Mouse (Mus musculus) intestine, embryonic 16.5 days (tissue): ENCODE measurements around the gene Kcnj9. TPM values are rescaled to one million over a fixed set of nuclear protein-coding genes. Genes with fewer than 3 reads are reported as not detected.

ENCODE experiments used
- ATAC-seq: fragments of 200-750 bp; cut with Nextera tagmentation; 2 replicates; pipeline ENCODE4 v1.8.0; 2017; ENCODE audit warnings: moderate TSS enrichment, moderate library complexity
- H3K27ac ChIP-seq: fragments of 300-500 bp; sonication (generic); 2 replicates; pipeline ENCODE4 v1.5.1; 2014; ENCODE audit warnings: mild to moderate bottlenecking, low read length
- H3K27me3 ChIP-seq: fragments of 300-500 bp; sonication (generic); replicated peaks from 2 replicates; pipeline ENCODE4 v1.6.1; 2014; ENCODE audit warnings: low read length, control low read depth, mixed read lengths; ENCODE audit not compliant: control insufficient read depth, insufficient read depth
- H3K36me3 ChIP-seq: fragments of 300-500 bp; sonication (generic); 2 replicates; pipeline ENCODE4 v1.6.1; 2014; ENCODE audit warnings: low read length, control low read depth; ENCODE audit not compliant: control insufficient read depth, insufficient read depth
- H3K4me1 ChIP-seq: fragments of 300-500 bp; sonication (generic); 2 replicates; pipeline ENCODE4 v1.6.1; 2014; ENCODE audit warnings: low read length, control low read depth, mixed read lengths; ENCODE audit not compliant: control insufficient read depth, insufficient read depth
- H3K4me2 ChIP-seq: fragments of 300-500 bp; sonication (generic); 2 replicates; pipeline ENCODE4 v1.6.1; 2014; ENCODE audit warnings: low read depth, low read length, control low read depth
- H3K4me3 ChIP-seq: fragments of 300-500 bp; sonication (generic); 2 replicates; pipeline ENCODE4 v1.5.1; 2014; ENCODE audit warnings: mild to moderate bottlenecking, low read length
- H3K9ac ChIP-seq: fragments of 300-500 bp; sonication (generic); 2 replicates; pipeline ENCODE4 v1.6.1; 2014; ENCODE audit warnings: low read depth, low read length
- H3K9me3 ChIP-seq: fragments of 300-500 bp; sonication (generic); 2 replicates; pipeline ENCODE4 v1.6.1; 2016; ENCODE audit warnings: low read length, control low read depth; ENCODE audit not compliant: control insufficient read depth
- WGBS: fragments of 180-500 bp; shearing (Covaris S2); extraction: QIAGEN DNeasy Blood & Tissue Kit; methylation state at CpG from one replicate; pipeline ENCODE4 v1.1.7; 2014; 5-methylcytosine and 5-hydroxymethylcytosine counted together
- polyA plus RNA-seq: library from polyadenylated mRNA; unstranded; fragments of >200 nt; fragmentation: Nextera tagmentation; extraction: Ambion mirVana; gene quantifications from 2 replicates; pipeline ENCODE4 v1.2.1, GENCODE M21; 2015

Kcnj9 gene
- polyA plus RNA-seq, 1 experiment from 2014 or later = not detected

DNA sequence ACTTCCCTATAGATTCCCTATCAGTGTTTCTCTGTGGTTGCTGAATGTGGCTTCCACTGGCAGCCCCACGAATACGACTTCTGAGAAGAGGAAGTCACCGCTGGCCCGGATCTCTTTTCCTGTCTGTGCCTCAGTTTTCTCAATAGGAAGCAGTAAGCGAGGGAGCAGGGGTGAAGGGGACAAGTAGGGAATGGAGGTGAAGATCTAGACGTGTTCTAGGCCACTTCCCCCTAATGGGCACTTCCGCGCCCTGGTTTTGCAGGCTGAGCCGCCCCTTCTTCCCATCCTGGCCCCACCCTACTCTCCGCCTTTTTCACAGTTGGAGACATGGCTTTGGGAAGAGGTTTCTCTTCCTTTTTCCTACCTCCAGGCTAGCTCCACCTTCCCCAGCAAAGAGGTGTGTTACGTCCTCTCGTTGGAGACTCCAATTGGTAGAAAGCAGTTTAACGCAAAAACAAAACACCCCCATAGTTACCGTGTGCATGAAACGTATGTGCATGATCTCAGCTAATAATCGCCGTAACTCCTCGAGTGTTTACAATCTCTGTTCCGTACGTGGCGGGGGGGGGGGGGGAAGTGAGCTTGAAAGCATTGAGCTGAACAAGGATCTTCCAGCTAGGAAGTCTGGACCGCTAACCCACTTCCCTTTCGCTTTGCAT is 17.7 kb downstream of the Kcnj9 start:
- H3K9ac ChIP-seq = peak overlapping the region; percentile 82
- ATAC-seq = peak; percentile 73
- 3% methylated on average over 23 of the region's 23 CpGs for WGBS
- no peaks in the 10 kb centered on the region for H3K27me3 ChIP-seq
- H3K4me2 ChIP-seq = peak overlapping the region; percentile 94
- H3K4me3 ChIP-seq = peak overlapping the region; percentile 79
- peaks cover 23% of the 10 kb centered on the region for H3K4me1 ChIP-seq
- peak overlapping the region; percentile 99 for H3K27ac ChIP-seq
- no peaks in the 10 kb centered on the region for H3K9me3 ChIP-seq
- H3K36me3 ChIP-seq = no peaks in the 10 kb centered on the region

GRCm38 (mm10) chr1:172309699-172310398 is 19.3 kb downstream of the Kcnj9 start:
- WGBS = 2% methylated on average over 14 of the region's 14 CpGs
- Histone ChIP-seq H3K4me3 (peak overlapping the region; percentile 39), H3K4me1 (peaks cover 23% of the 10 kb centered on the region), H3K27me3 (no peaks in the 10 kb centered on the region), H3K9me3 (no peaks in the 10 kb centered on the region), H3K27ac (peak overlapping the region; percentile 99), H3K36me3 (no peaks in the 10 kb centered on the region), H3K9ac (peak overlapping the region; percentile 73), H3K4me2 (peak overlapping the region; percentile 82)
- peak; percentile 54 for ATAC-seq

- 86% methylated on average over 1 of the region's 1 CpGs for WGBS
- H3K9ac ChIP-seq = no peak overlapping the region
These were observed 20.7 kb downstream of the Kcnj9 start for GRCm38 (mm10) chr1:172308409-172308808.

GRCm38 (mm10) chr1:172307936-172308335 is 21.2 kb downstream of the Kcnj9 start:
- Histone ChIP-seq H3K9me3 (no peaks in the 10 kb centered on the region), H3K4me3 (no peak overlapping the region), H3K36me3 (no peaks in the 10 kb centered on the region), H3K4me2 (no peak overlapping the region), H3K27me3 (no peaks in the 10 kb centered on the region), H3K9ac (no peak overlapping the region), H3K4me1 (peaks cover 15% of the 10 kb centered on the region), H3K27ac (0 out of 2 replicates have a peak overlapping the region, but pooled peaks have one; percentile 12)
- WGBS = 52% methylated on average over 10 of the region's 10 CpGs
- ATAC-seq = no peak

More at GRCm38 (mm10) chr1:172308409-172308808, 20.7 kb downstream of the Kcnj9 start:
- no peak for ATAC-seq
- Histone ChIP-seq H3K27ac (no peak overlapping the region), H3K4me3 (no peak overlapping the region), H3K27me3 (no peaks in the 10 kb centered on the region), H3K4me2 (no peak overlapping the region), H3K9me3 (no peaks in the 10 kb centered on the region), H3K36me3 (no peaks in the 10 kb centered on the region), H3K4me1 (peaks cover 20% of the 10 kb centered on the region)

DNA sequence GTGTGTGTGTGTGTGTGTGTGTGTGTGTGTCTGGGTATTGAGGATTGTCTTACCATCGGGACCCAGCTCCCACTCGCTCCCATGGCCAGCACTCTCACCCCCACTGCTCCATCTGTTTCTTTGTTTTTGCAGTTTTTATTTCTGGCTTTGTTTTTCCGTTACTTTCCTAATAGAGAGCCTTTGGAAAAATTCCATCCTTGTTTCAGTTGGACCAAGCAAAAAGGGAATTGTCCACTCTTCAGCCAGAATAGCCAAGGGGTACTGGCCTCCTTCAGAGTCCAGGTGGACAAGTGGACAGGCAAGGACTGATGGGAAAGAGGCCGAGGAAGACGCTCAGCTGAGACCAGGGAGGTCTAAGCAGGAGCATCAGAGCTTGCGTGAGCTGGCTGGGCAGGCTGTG is 22.2 kb downstream of the Kcnj9 start:
- no peaks in the 10 kb centered on the region for H3K27me3 ChIP-seq
- H3K4me2 ChIP-seq = no peak overlapping the region
- WGBS = 78% methylated on average over 6 of the region's 6 CpGs
- no peak overlapping the region for H3K9ac ChIP-seq
- no peaks in the 10 kb centered on the region for H3K9me3 ChIP-seq
- H3K4me1 ChIP-seq = peaks cover 11% of the 10 kb centered on the region
- H3K36me3 ChIP-seq = no peaks in the 10 kb centered on the region
- H3K27ac ChIP-seq = no peak overlapping the region
- ATAC-seq = no peak
- H3K4me3 ChIP-seq = no peak overlapping the region

DNA sequence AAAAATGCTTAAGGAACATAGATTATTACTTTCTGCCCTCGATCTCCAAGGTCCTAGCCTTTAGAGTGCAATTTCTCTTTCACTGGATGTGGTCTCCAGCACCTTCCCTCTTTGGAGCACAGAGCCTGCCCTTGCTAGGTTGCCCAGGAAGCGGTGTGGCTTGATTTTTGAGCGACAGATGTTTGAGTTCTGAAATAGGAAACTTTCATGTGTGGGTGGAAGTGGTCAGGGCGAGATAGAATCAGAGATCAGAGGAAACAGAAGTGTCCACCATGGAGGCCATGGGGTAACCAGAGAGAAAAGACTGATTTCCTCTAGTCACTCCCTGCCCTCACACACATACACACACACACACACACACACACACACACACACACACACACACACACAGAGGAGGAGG is 22.9 kb downstream of the Kcnj9 start:
- H3K36me3 ChIP-seq = no peaks in the 10 kb centered on the region
- H3K4me3 ChIP-seq = no peak overlapping the region
- no peak overlapping the region for H3K27ac ChIP-seq
- no peak overlapping the region for H3K9ac ChIP-seq
- 72% methylated on average over 4 of the region's 4 CpGs for WGBS
- peaks cover 11% of the 10 kb centered on the region for H3K4me1 ChIP-seq
- no peaks in the 10 kb centered on the region for H3K9me3 ChIP-seq
- H3K27me3 ChIP-seq = no peaks in the 10 kb centered on the region
- ATAC-seq = no peak
- H3K4me2 ChIP-seq = no peak overlapping the region

- H3K9ac ChIP-seq = no peak overlapping the region
- H3K4me3 ChIP-seq = no peak overlapping the region
- no peaks in the 10 kb centered on the region for H3K27me3 ChIP-seq
- no peak overlapping the region for H3K4me2 ChIP-seq
- H3K36me3 ChIP-seq = no peaks in the 10 kb centered on the region
- H3K27ac ChIP-seq = no peak overlapping the region
- no peak for ATAC-seq
- no peaks in the 10 kb centered on the region for H3K9me3 ChIP-seq
- H3K4me1 ChIP-seq = peaks cover 6% of the 10 kb centered on the region; the same call in 1 of the 2 replicates
- WGBS = 75% methylated on average over 3 of the region's 3 CpGs
These were observed 23.5 kb downstream of the Kcnj9 start for GRCm38 (mm10) chr1:172305635-172306034.

DNA sequence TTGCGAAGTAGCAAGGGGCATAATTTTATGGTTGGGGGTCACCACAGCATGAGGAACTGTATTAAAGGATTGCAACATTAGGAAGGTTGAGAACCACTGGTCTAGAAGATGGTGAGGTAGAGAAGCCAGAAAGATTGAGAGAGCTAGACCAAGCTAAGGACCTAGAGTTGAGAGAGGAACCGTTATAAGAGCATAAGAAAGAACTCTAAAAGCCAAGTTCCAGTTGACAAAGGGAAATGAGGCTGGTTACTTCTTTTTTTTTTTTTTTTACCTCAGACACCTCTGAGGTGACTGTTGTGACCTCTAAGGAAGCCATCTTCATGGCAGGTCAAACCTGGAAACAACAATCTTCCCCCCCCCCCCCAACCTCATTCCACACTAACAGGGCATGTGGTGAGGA is 24.0 kb downstream of the Kcnj9 start:
- 95% methylated on average over 2 of the region's 2 CpGs for WGBS
- H3K36me3 ChIP-seq = no peaks in the 10 kb centered on the region
- H3K9me3 ChIP-seq = no peaks in the 10 kb centered on the region
- no peaks in the 10 kb centered on the region for H3K27me3 ChIP-seq
- no peak overlapping the region for H3K4me2 ChIP-seq
- ATAC-seq = no peak
- H3K9ac ChIP-seq = no peak overlapping the region
- no peak overlapping the region for H3K4me3 ChIP-seq
- H3K27ac ChIP-seq = no peak overlapping the region
- peaks cover 3% of the 10 kb centered on the region; the same call in 1 of the 2 replicates for H3K4me1 ChIP-seq

DNA sequence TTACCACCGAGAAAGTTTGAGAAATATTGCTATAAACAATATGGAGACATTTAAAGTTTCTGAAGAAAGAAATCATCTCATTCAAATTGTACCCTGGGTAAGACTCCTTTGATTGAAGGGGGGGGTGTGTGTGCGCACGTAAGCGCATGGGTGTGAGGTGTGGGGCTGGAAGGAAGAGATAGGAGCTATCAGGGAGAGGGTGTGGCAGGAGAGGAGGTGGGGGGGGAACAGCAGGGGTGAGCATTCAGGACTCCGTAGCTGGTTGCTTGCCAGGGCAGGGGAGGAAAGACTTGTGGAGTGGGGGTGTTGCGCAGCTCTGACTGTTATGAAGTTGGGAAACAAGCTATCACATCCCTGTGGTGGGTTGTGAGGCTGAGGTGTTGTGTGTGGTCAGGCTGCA is 24.7 kb downstream of the Kcnj9 start:
- Histone ChIP-seq H3K4me2 (no peak overlapping the region), H3K36me3 (no peaks in the 10 kb centered on the region), H3K9me3 (no peaks in the 10 kb centered on the region), H3K27me3 (no peaks in the 10 kb centered on the region), H3K4me1 (peaks cover 2% of the 10 kb centered on the region; the same call in 1 of the 2 replicates), H3K4me3 (no peak overlapping the region), H3K27ac (no peak overlapping the region), H3K9ac (no peak overlapping the region)
- ATAC-seq = no peak
- 58% methylated on average over 6 of the region's 6 CpGs for WGBS
